Mouse (Mus musculus) splenic B cell, adult 2 months (primary cell): ENCODE data around the gene Slc35c1.

Source experiments
- DNase-seq: peaks from one replicate; pipeline ENCODE4 v3.0.0-alpha.2; 2011; ENCODE audit warnings: low read depth, low spot score
- H3K27me3 ChIP-seq: 2 replicates; pipeline ENCODE4 v1.6.1; 2012; ENCODE audit warnings: mild to moderate bottlenecking, low read length, moderate library complexity, mixed read lengths; ENCODE audit not compliant: control insufficient read depth, poor library complexity, insufficient read depth, severe bottlenecking
- H3K36me3 ChIP-seq: 2 replicates; pipeline ENCODE4 v1.6.1; 2012; ENCODE audit warnings: mild to moderate bottlenecking, low read length, moderate library complexity, mixed read lengths; ENCODE audit not compliant: control insufficient read depth, poor library complexity, insufficient read depth, severe bottlenecking

The Slc35c1 gene

GRCm38 (mm10) chr2:92434375-92434745, 26.0 kb downstream of the Slc35c1 start:
- no peaks in the 10 kb centered on the region for H3K27me3 ChIP-seq
- DNase-seq: no peak
- H3K36me3 ChIP-seq: no peaks in the 10 kb centered on the region

GRCm38 (mm10) chr2:92433578-92434374, 26.6 kb downstream of the Slc35c1 start, which contains the start of gene Cry2:
Gene Cry2, minus strand, starts transcription at chr2:92434043.
- DNase-seq: peak; percentile 100
- Histone ChIP-seq H3K36me3 (no peaks in the 10 kb centered on the region), H3K27me3 (no peaks in the 10 kb centered on the region)

GRCm38 (mm10) chr2:92432299-92433295, 27.7 kb downstream of the Slc35c1 start:
- no peak for DNase-seq
- no peaks in the 10 kb centered on the region for H3K27me3 ChIP-seq
- no peaks in the 10 kb centered on the region for H3K36me3 ChIP-seq

- no peak for DNase-seq
- no peaks in the 10 kb centered on the region for H3K27me3 ChIP-seq
Observed at GRCm38 (mm10) chr2:92431611-92432179, 28.6 kb downstream of the Slc35c1 start.

GRCm38 (mm10) chr2:92430723-92431541, 29.4 kb downstream of the Slc35c1 start:
- DNase-seq: no peak
- no peaks in the 10 kb centered on the region for H3K27me3 ChIP-seq
- H3K36me3 ChIP-seq: no peaks in the 10 kb centered on the region

More at GRCm38 (mm10) chr2:92431611-92432179, 28.6 kb downstream of the Slc35c1 start:
- H3K36me3 ChIP-seq: no peaks in the 10 kb centered on the region

- H3K36me3 ChIP-seq: no peaks in the 10 kb centered on the region
Observed at GRCm38 (mm10) chr2:92430089-92430488, 30.2 kb downstream of the Slc35c1 start.

GRCm38 (mm10) chr2:92427882-92428281, 32.5 kb downstream of the Slc35c1 start:
- Histone ChIP-seq H3K27me3 (no peaks in the 10 kb centered on the region), H3K36me3 (no peaks in the 10 kb centered on the region)
- DNase-seq: no peak

More at GRCm38 (mm10) chr2:92430089-92430488, 30.2 kb downstream of the Slc35c1 start:
- DNase-seq: no peak
- H3K27me3 ChIP-seq: no peaks in the 10 kb centered on the region

- no peaks in the 10 kb centered on the region; the same call in 1 of the 2 replicates for H3K36me3 ChIP-seq
- DNase-seq: no peak
- H3K27me3 ChIP-seq: no peaks in the 10 kb centered on the region
Observed at GRCm38 (mm10) chr2:92426426-92426825, 33.9 kb downstream of the Slc35c1 start.

- no peak for DNase-seq
Observed at GRCm38 (mm10) chr2:92425366-92425765, 35.0 kb downstream of the Slc35c1 start.

GRCm38 (mm10) chr2:92424462-92425308, 35.7 kb downstream of the Slc35c1 start:
- Histone ChIP-seq H3K36me3 (no peaks in the 10 kb centered on the region; the same call in 1 of the 2 replicates), H3K27me3 (no peaks in the 10 kb centered on the region)
- no peak for DNase-seq

More at GRCm38 (mm10) chr2:92425366-92425765, 35.0 kb downstream of the Slc35c1 start:
- no peaks in the 10 kb centered on the region; the same call in 1 of the 2 replicates for H3K36me3 ChIP-seq
- no peaks in the 10 kb centered on the region for H3K27me3 ChIP-seq

GRCm38 (mm10) chr2:92423702-92424461, 36.5 kb downstream of the Slc35c1 start:
- Histone ChIP-seq H3K27me3 (no peaks in the 10 kb centered on the region), H3K36me3 (no peaks in the 10 kb centered on the region; the same call in 1 of the 2 replicates)
- no peak for DNase-seq

GRCm38 (mm10) chr2:92423156-92423555, 37.2 kb downstream of the Slc35c1 start:
- Histone ChIP-seq H3K36me3 (no peaks in the 10 kb centered on the region; the same call in 1 of the 2 replicates), H3K27me3 (no peaks in the 10 kb centered on the region)
- no peak for DNase-seq
